Mouse (Mus musculus) liver, adult 2 months (tissue): ENCODE data around the gene Prokr2. TPM values are rescaled to one million over a fixed set of nuclear protein-coding genes. Genes with fewer than 3 reads are reported as not detected.

Source experiments
- DNase-seq: peaks from one replicate; pipeline ENCODE4 v3.0.0-alpha.2; 2011; ENCODE audit warnings: low read depth, low spot score; ENCODE audit errors: extremely low read depth
- H3K27ac ChIP-seq: fragments of 200-500 bp; replicated peaks from 2 replicates; pipeline ENCODE4 v1.5.1; 2012; ENCODE audit warnings: low read depth, mild to moderate bottlenecking, control low read depth, inconsistent platforms, low read length; ENCODE audit not compliant: insufficient read depth
- H3K27me3 ChIP-seq: fragments of 200-500 bp; 2 replicates; pipeline ENCODE4 v1.6.1; 2012; ENCODE audit warnings: mild to moderate bottlenecking, moderate library complexity, low read length, inconsistent platforms; ENCODE audit not compliant: control insufficient read depth, insufficient read depth
- H3K36me3 ChIP-seq: fragments of 200-500 bp; 2 replicates; pipeline ENCODE4 v1.6.1; 2012; ENCODE audit warnings: low read length, inconsistent platforms; ENCODE audit not compliant: control insufficient read depth, insufficient read depth
- H3K4me1 ChIP-seq: fragments of 200-500 bp; 2 replicates; pipeline ENCODE4 v1.6.1; 2011; ENCODE audit warnings: low read length; ENCODE audit not compliant: control insufficient read depth, insufficient read depth
- H3K4me3 ChIP-seq: fragments of 200-500 bp; 2 replicates; pipeline ENCODE4 v1.5.1; 2011; ENCODE audit warnings: low read depth, mild to moderate bottlenecking, control low read depth, low read length, moderate library complexity; ENCODE audit not compliant: insufficient read depth
- H3K79me2 ChIP-seq: fragments of 200-500 bp; 2 replicates; pipeline ENCODE4 v1.6.1; 2012; ENCODE audit warnings: inconsistent platforms, mild to moderate bottlenecking, low read length, moderate library complexity; ENCODE audit not compliant: control insufficient read depth, insufficient read depth
- H3K9ac ChIP-seq: fragments of 200-500 bp; 2 replicates; pipeline ENCODE4 v1.6.1; 2012; ENCODE audit warnings: low read depth, mild to moderate bottlenecking, control low read depth, inconsistent platforms, low read length
- CTCF ChIP-seq: fragments of 200-500 bp; IDR thresholded peaks from 2 replicates; pipeline ENCODE4 v1.5.1; 2011; ENCODE audit warnings: low read depth, low read length, control low read depth
- POLR2A ChIP-seq: fragments of 200-500 bp; IDR thresholded peaks from 2 replicates; pipeline ENCODE4 v1.6.1; 2011; ENCODE audit warnings: low read length, control low read depth; ENCODE audit not compliant: insufficient read depth; ENCODE audit errors: extremely low read depth
- WGBS: fragments of 180-500 bp; shearing (Covaris S2); methylation state at CpG from one replicate; pipeline ENCODE4 v1.1.7; 2018; 5-methylcytosine and 5-hydroxymethylcytosine counted together
- polyA plus RNA-seq: library from polyadenylated mRNA; depleted of rRNA; stranded (reverse); fragments of >200 nt; gene quantifications from 2 replicates; pipeline ENCODE4 v1.2.3, GENCODE M21; 2012
- total RNA-seq: library from RNA; depleted of rRNA; stranded (reverse); fragments of >200 nt; gene quantifications from 2 replicates; pipeline ENCODE4 v1.2.3, GENCODE M21; 2014

The Prokr2 gene
- total and polyA plus RNA-seq, 2 experiments: not detected

DNA sequence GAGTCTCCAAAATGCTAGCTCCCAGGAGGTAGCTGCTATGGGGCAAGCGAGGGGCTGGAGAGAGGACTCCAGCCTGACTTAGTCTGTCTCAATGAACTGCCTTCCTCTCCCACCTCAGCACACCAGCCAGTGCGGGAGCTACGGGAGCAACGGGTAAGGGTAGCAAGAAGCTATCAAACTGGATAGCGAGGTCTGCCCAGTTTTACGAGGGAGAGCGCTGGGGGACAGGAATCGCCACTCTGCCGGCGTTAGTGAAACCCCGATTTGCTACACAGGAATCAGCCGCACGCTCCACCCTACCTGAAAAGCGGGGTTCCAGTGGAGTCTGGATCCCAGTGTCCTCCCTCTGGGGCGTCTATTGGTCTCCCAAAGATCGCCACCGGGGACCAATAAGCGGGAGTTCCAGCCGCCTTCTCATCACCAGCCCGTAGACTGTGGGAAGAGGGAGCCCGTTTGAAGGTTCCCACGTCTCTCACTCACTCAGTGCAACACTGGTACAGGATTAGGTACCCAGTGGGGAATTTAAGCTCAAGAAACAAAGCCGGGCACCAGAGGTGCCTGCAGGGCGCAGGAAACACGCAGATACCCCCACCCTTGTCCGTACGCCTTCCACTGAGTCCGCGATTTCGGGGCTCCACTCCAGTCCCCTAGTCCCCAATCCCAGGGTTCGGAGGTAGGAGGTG is 595 bp downstream of the Prokr2 start:
- WGBS: 3% methylated on average over 31 of the region's 31 CpGs
- H3K9ac ChIP-seq: no peak overlapping the region

DNA sequence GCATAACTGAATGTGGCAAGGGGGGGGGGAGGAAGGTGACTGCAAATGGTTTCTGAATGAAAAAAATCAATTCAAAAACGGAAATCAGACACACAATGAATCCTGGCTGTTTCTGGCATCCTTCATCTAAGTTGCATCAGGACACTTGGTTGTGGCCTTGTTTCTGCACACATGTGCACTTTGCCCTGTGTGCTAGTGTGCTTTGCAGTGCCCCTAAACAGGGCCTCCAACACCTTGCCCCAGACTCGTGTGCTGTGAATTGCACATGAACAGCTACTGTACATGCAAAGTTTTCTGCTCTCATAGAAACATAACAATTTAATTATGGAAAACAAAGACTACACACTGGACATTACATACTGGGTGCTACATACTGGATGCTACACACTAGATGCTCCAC is 2.9 kb downstream of the Prokr2 start:
- no peak for DNase-seq
- H3K27ac ChIP-seq: no peak overlapping the region
- no peak overlapping the region for H3K9ac ChIP-seq
- H3K79me2 ChIP-seq: no peaks in the 10 kb centered on the region
- WGBS: 34% methylated on average over 2 of the region's 2 CpGs
- no peaks in the 10 kb centered on the region for H3K36me3 ChIP-seq
- TF ChIP-seq CTCF (no peak), POLR2A (no peak)
- no peak overlapping the region for H3K4me3 ChIP-seq
- H3K4me1 ChIP-seq: no peaks in the 10 kb centered on the region
- H3K27me3 ChIP-seq: peaks cover 15% of the 10 kb centered on the region

More for the DNA sequence above, 595 bp downstream of the Prokr2 start:
- DNase-seq: no peak
- no peaks in the 10 kb centered on the region for H3K36me3 ChIP-seq
- H3K27me3 ChIP-seq: peaks cover 15% of the 10 kb centered on the region
- H3K27ac ChIP-seq: no peak overlapping the region
- no peaks in the 10 kb centered on the region for H3K79me2 ChIP-seq
- TF ChIP-seq POLR2A (no peak), CTCF (no peak)
- no peaks in the 10 kb centered on the region for H3K4me1 ChIP-seq
- peak overlapping the region; percentile 5; the same call in 1 of the 2 replicates for H3K4me3 ChIP-seq

DNA sequence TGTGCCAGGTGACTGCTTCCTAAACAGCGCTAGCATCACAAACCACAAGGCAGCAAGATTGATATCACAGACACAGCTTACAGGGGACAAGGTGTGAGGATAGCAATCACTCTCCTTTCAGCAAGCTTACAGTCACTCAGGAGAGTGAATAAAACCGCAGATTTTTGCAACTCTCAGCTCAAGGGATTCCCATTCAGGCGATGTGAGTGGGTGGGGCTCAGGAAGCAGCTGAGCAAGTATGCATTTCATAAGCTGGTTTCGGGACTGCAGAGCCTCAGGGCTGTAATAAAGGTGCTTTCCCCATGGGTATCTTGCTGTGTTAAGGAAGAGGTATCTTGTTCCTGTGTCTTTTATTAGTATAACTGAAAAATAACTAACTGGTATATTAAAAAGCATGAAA is 5.6 kb downstream of the Prokr2 start:
- Histone ChIP-seq H3K4me1 (no peaks in the 10 kb centered on the region), H3K36me3 (no peaks in the 10 kb centered on the region), H3K4me3 (no peak overlapping the region), H3K27ac (no peak overlapping the region), H3K9ac (no peak overlapping the region), H3K79me2 (no peaks in the 10 kb centered on the region), H3K27me3 (peaks cover 6% of the 10 kb centered on the region)
- WGBS: 60% methylated on average over 4 of the region's 4 CpGs
- no peak for DNase-seq
- TF ChIP-seq CTCF (no peak), POLR2A (no peak)

DNA sequence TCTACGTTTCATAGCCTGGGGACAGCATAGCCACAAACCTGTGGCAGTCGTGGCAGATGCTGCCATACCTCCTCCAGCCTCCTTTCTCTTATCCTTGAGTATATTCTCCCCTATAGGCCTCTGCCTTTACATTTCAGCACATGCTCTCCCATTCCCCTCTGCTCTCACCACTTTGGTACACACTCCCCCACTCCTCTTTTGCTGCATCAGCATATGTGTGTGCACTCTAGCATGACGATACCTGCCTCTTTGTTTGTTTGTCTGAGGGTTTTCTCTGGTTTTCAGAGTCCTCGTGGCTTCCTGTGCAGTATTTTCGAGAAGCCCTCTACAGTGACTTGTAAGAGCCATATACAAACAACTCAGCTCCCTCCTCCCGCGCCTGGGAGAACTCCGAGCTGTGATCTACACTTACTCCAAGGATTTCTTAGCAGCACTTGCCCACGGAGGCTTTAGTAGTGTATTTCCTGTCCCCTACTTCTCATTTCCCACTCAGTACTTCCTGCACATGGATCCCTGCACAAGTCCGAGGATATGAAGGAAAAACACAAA is 6.6 kb downstream of the Prokr2 start:
- no peak overlapping the region for H3K9ac ChIP-seq
- H3K4me1 ChIP-seq: no peaks in the 10 kb centered on the region
- no peak for DNase-seq
- no peaks in the 10 kb centered on the region for H3K27me3 ChIP-seq
- H3K36me3 ChIP-seq: no peaks in the 10 kb centered on the region
- no peak overlapping the region for H3K27ac ChIP-seq
- 63% methylated on average over 10 of the region's 10 CpGs for WGBS
- TF ChIP-seq POLR2A: no peak
- no peak for TF ChIP-seq CTCF
- H3K79me2 ChIP-seq: no peaks in the 10 kb centered on the region
- no peak overlapping the region for H3K4me3 ChIP-seq

DNA sequence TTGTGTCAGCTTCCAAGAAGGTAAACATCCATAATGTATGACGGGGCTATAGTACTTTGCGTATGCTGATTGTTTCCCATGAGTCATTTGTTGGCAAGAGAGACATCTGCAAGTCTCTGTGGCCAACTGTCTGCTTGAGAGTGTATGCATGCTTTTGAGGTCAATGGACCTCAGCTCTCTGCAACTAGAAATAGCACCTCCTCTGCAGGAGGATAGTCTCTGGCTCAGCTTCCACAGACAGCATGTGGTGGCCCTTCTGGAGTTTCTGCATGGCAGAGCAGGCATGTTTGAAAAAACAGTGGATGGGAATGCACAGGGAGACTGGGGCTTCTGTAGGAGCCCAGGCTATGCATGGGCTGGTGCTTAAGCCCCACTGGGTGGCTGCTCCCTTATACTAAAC is 7.8 kb downstream of the Prokr2 start:
- H3K79me2 ChIP-seq: no peaks in the 10 kb centered on the region
- H3K27ac ChIP-seq: no peak overlapping the region
- no peaks in the 10 kb centered on the region for H3K27me3 ChIP-seq
- H3K4me1 ChIP-seq: no peaks in the 10 kb centered on the region
- H3K9ac ChIP-seq: no peak overlapping the region
- DNase-seq: no peak
- no peak overlapping the region for H3K4me3 ChIP-seq
- no peak for TF ChIP-seq CTCF
- TF ChIP-seq POLR2A: no peak
- 77% methylated on average over 2 of the region's 2 CpGs for WGBS
- H3K36me3 ChIP-seq: no peaks in the 10 kb centered on the region

DNA sequence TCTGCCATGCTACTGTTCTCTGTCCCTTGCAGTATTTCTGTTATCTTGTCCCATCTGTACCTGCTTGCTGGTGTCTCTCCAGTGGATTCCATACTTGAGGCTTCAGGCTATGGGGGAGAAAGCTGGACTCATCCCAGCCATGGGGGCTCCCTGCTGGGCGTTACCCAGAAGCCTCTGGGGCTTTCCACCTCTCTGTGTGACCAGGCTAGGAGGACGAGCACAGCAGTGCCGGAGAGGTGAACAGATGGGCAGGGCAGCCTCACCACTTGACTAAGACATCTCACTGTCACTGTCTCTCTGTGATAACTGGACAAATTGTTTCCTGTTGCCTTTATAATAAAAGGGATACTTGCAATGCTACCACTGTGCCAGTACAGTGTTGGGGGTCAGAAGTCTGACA is 9.5 kb downstream of the Prokr2 start:
- Histone ChIP-seq H3K79me2 (no peaks in the 10 kb centered on the region), H3K4me3 (no peak overlapping the region), H3K4me1 (no peaks in the 10 kb centered on the region), H3K9ac (no peak overlapping the region), H3K27ac (no peak overlapping the region), H3K36me3 (no peaks in the 10 kb centered on the region), H3K27me3 (no peaks in the 10 kb centered on the region)
- 84% methylated on average over 3 of the region's 3 CpGs for WGBS
- TF ChIP-seq CTCF (no peak), POLR2A (no peak)
- DNase-seq: no peak
